Mouse (Mus musculus) erythroblast, embryonic 14.5 days (primary cell): Measurements from ENCODE around the gene Banp. TPM values are rescaled to one million over a fixed set of nuclear protein-coding genes. Genes with fewer than 3 reads are reported as not detected.

ENCODE experiments used
- H3K27me3 ChIP-seq: 2 replicates; pipeline ENCODE4 v1.6.1; 2012; ENCODE audit warnings: inconsistent platforms; ENCODE audit not compliant: control insufficient read depth
- H3K36me3 ChIP-seq: 2 replicates; pipeline ENCODE4 v1.6.1; 2012; ENCODE audit warnings: mild to moderate bottlenecking, inconsistent platforms; ENCODE audit not compliant: control insufficient read depth
- H3K4me1 ChIP-seq: 2 replicates; pipeline ENCODE4 v1.6.1; 2012; ENCODE audit warnings: inconsistent platforms; ENCODE audit not compliant: control insufficient read depth
- H3K4me3 ChIP-seq: replicated peaks from 2 replicates; pipeline ENCODE3; 2012; ENCODE audit warnings: moderate library complexity, mild to moderate bottlenecking, inconsistent platforms
- H3K9me3 ChIP-seq: 2 replicates; pipeline ENCODE4 v1.6.1; 2012; ENCODE audit warnings: low read length, inconsistent platforms, mixed read lengths; ENCODE audit not compliant: control insufficient read depth
- GATA1 ChIP-seq: IDR thresholded peaks from 2 replicates; pipeline ENCODE4 v1.6.1; 2012; ENCODE audit warnings: low read length, inconsistent platforms, mixed read lengths
- TAL1 ChIP-seq: IDR thresholded peaks from 3 replicates; pipeline ENCODE4 v1.6.1; 2012; ENCODE audit warnings: low read length, inconsistent platforms, mixed read lengths
- polyA plus RNA-seq: library from polyadenylated mRNA; stranded (reverse); fragments of >175 nt; gene quantifications from 2 replicates; pipeline ENCODE4 v1.2.3, GENCODE M21; 2012

Banp gene
- polyA plus RNA-seq, 1 experiment, result 8.0 TPM

DNA sequence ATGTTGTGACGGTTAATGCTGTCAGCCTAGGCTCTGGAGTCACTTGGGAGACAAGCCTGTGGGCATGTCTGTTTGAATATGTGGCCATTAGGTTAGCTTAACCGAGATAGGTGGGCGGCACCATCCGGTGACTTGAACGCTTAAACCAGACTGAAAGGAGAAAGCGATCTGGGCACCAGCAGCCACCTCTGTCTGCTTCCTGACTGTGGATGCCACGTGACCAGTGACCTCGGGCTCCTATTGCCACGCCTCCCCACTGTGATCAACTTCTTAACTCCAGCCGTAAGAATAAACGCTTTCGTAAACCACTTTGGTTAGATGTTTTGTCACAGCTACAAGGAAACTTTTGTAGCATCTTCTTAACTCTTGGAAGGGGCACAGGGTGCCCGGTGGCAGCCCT is 119.1 kb downstream of the Banp start:
- Histone ChIP-seq H3K27me3 (0 out of 2 replicates have a peak, but pooled peaks cover 2% of the 10 kb centered on the region), H3K4me3 (no peak overlapping the region), H3K36me3 (no peaks in the 10 kb centered on the region), H3K4me1 (no peaks in the 10 kb centered on the region), H3K9me3 (no peaks in the 10 kb centered on the region)
- no peak for TF ChIP-seq GATA1
- no peak for TF ChIP-seq TAL1

DNA sequence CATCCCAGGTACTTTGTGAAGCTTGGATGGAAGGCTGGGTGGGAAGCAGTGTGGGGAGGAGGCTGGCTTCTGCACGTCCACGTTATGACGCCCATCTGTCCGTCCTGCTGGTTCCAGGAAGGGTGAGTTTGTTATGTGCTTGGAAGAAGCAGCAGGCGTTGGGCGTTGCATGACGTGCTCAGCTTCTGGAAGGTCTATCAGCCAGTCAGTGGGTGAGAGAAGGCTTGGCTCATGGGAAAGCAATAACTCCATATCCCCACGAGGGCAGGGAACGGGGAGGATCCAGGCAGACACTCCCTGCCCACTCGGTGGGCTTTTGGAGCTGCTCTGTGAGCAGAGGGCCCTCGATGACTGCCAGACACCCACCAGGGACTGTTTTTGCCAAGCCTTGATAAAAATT is 119.7 kb downstream of the Banp start:
- Histone ChIP-seq H3K4me3 (no peak overlapping the region), H3K36me3 (no peaks in the 10 kb centered on the region), H3K27me3 (0 out of 2 replicates have a peak, but pooled peaks cover 2% of the 10 kb centered on the region), H3K9me3 (no peaks in the 10 kb centered on the region), H3K4me1 (no peaks in the 10 kb centered on the region)
- TF ChIP-seq TAL1, result no peak
- no peak for TF ChIP-seq GATA1

DNA sequence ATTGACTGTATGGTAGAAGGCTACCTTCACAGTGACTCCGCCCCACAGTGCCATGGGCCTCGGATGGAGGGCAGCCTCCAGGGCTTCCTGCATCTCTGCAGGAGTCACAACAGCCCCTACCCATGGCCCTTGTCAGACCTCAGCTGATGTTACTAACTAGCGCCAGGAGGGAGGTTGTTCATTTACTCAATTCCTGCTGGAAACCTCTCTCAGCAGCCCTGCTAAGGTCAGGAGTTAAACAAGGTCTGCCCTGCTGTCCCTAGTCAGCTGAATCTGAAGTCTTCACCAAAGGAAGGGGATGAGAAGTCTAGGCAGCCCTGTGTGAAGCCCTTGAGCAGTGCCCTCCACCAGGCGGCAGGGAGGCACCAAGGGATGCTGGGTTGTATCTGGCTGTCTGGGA is 121.6 kb downstream of the Banp start:
- Histone ChIP-seq H3K9me3 (no peaks in the 10 kb centered on the region), H3K27me3 (peaks cover 9% of the 10 kb centered on the region), H3K4me3 (no peak overlapping the region), H3K36me3 (no peaks in the 10 kb centered on the region), H3K4me1 (no peaks in the 10 kb centered on the region)
- TF ChIP-seq TAL1, result no peak

DNA sequence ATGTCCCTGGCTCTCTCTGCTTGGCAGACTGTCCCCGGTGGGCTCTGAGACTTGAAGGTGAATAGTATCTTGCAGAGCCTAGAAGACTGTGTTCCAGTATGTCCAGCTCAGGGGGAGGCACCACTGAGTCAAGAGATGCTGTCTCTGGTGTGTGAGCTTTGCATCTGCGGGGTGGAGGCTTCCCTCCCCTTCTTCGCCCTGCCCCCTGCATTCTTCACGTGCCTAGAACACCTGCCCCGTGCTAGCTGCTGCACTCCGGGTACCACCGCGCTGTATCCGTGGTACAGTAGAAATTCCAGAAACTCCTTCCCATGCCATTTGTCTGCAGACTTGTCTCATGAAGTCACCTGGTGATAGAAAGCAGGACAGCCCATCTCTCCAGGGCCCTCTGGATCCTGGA is 124.4 kb downstream of the Banp start:
- H3K36me3 ChIP-seq, result no peaks in the 10 kb centered on the region
- TF ChIP-seq TAL1, result no peak
- TF ChIP-seq GATA1, result no peak
- no peak overlapping the region for H3K4me3 ChIP-seq
- H3K9me3 ChIP-seq, result no peaks in the 10 kb centered on the region
- H3K27me3 ChIP-seq, result peaks cover 14% of the 10 kb centered on the region
- H3K4me1 ChIP-seq, result no peaks in the 10 kb centered on the region

DNA sequence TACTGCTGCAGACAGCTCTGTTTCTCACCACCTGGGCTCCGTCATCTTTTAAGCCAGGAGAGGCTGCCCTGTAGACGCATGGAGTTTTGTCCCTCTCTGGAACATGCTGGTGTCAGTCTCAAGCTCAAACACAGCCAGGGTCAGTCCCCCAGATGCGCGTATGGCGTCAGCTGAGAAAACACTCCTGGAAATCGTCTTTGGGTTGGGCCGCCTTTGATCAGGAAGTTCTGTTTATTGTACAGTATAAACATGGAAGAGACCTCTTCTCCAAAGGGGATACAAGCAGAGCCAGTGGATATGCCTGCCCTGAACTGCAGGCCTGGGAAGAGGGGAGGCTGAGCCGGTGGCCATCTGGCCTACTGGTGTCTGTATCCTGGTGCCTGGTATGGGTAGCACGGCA is 124.9 kb downstream of the Banp start:
- Histone ChIP-seq H3K4me3 (no peak overlapping the region), H3K9me3 (no peaks in the 10 kb centered on the region), H3K36me3 (no peaks in the 10 kb centered on the region), H3K4me1 (no peaks in the 10 kb centered on the region), H3K27me3 (peaks cover 14% of the 10 kb centered on the region)
- TF ChIP-seq GATA1, result no peak
- TF ChIP-seq TAL1, result no peak

DNA sequence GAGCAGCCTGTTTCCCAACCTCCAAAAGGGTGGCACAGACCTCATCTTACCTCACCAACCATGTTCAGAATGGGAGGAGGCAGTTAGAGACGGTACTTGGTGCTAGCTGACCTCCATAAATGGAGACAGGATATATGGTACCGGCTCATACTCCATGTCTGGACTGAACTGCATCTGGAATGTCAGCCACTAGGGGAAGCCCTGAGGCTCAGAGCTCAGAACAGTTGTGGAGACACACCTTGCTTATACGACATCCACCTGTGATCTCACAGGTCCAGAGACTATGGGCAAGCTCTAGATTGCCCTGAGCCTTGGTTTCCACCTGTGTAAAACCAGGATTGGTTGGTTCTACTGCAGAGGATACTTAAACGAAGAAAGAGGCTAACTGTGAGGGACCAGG is 125.4 kb downstream of the Banp start:
- H3K9me3 ChIP-seq, result no peaks in the 10 kb centered on the region
- H3K27me3 ChIP-seq, result peaks cover 14% of the 10 kb centered on the region
- no peak for TF ChIP-seq TAL1
- TF ChIP-seq GATA1, result no peak
- no peaks in the 10 kb centered on the region for H3K4me1 ChIP-seq
- no peaks in the 10 kb centered on the region for H3K36me3 ChIP-seq
- no peak overlapping the region for H3K4me3 ChIP-seq

DNA sequence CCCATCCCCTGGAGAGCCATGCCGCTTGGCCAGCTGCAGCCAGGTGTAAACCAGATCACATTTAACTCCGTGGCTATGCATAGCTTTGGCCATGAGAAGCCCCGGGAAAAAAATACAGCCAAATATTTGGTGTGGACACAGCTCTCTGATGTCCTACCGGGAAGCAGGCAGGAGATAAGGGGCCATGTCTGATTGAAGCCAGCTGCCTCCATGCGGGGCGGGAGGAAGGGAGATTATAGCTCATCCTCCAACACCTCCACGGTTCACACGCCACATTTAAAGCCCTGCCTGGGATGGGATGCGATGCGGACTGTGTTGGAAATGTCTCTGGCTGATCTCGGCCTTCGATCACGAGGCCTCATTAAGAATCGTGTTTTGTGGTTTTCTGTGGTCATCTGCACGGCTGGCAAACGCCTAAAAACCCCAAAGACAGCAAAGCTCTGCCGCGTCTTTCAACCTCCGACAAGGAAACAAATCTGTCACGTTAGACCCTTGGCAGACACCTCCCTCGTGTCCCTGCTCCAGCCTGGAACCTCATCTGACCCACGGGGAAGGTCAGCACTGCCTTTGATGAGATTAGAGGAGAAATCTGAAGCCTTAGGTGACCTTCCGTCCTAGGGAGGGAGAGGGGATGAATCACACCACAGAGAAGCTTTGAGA is 126.8 kb downstream of the Banp start:
- no peak overlapping the region for H3K4me3 ChIP-seq
- peaks cover 14% of the 10 kb centered on the region for H3K27me3 ChIP-seq
- H3K36me3 ChIP-seq, result no peaks in the 10 kb centered on the region
- H3K4me1 ChIP-seq, result no peaks in the 10 kb centered on the region
- TF ChIP-seq TAL1 (no peak), GATA1 (no peak)
- no peaks in the 10 kb centered on the region for H3K9me3 ChIP-seq

DNA sequence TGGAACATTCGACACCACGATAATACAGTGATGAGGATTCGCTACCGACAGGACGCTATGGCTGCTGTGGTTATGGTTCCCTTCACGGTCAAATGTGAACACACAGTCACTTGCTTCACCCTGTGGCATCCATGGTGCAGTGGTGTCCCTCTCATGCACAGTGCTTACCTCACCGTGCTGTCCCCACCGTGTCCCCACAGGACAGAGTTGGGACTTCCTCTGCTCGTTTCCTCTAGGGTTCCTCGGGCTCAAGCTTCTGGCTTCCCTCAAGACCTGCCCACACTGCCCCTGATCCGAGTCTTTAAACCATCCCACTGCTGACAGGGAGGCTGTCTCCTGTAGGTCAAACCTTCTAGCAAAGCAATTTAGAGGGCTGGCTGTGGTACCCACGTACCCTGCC is 128.8 kb downstream of the Banp start:
- Histone ChIP-seq H3K4me1 (no peaks in the 10 kb centered on the region), H3K9me3 (no peaks in the 10 kb centered on the region), H3K4me3 (no peak overlapping the region), H3K36me3 (no peaks in the 10 kb centered on the region), H3K27me3 (peaks cover 13% of the 10 kb centered on the region)
- TF ChIP-seq TAL1 (no peak), GATA1 (no peak)

Other genes with a start within 250 kb of the Banp start
- gene Jph3, start 220.1 kb upstream of the Banp start, polyA plus RNA-seq, result 0.02 TPM in 1 of 2 replicates, not detected in the other
- 2.7 and 2.8 TPM in 2 replicates for gene Klhdc4, start 120.2 kb upstream of the Banp start, polyA plus RNA-seq
- 12.4 and 35.9 TPM in 2 replicates for gene Slc7a5, start 42.1 kb upstream of the Banp start, polyA plus RNA-seq
- gene Car5a, start 4.8 kb upstream of the Banp start, polyA plus RNA-seq, result 0.03 and 0.08 TPM in 2 replicates